Mouse (Mus musculus): ENCODE results near the gene P2rx1. TPM values are rescaled to one million over a fixed set of nuclear protein-coding genes. Genes with fewer than 3 reads are reported as not detected.
A peak's percentile ranks its signal among the peaks of the same experiment; 100 is the strongest.

Gene P2rx1
- polyA plus RNA-seq, 1 experiment from 2014 or later: 0.80 TPM

GRCm38 (mm10) chr11:73023827-73024226 lies 24.9 kb downstream of the P2rx1 start:
- no peaks in the 10 kb centered on the region for H3K79me2 ChIP-seq (ENCODE audit: inconsistent target)
- WGBS (ENCODE audit: missing documents): 48% methylated on average over 4 of the region's 4 CpGs
- H3K36me3 ChIP-seq (ENCODE audit: inconsistent target): no peaks in the 10 kb centered on the region
- H3K4me3 ChIP-seq (ENCODE audit: inconsistent target): no peak overlapping the region
- H3K27ac ChIP-seq: no peak overlapping the region

GRCm38 (mm10) chr11:73024236-73024904 lies 25.5 kb downstream of the P2rx1 start:
- WGBS (ENCODE audit: missing documents): 3% methylated on average over 7 of the region's 7 CpGs
- no peak overlapping the region for H3K27ac ChIP-seq

GRCm38 (mm10) chr11:73026961-73027360 lies 28.1 kb downstream of the P2rx1 start:
- H3K4me3 ChIP-seq (ENCODE audit: inconsistent target): no peak overlapping the region
- H3K27ac ChIP-seq: no peak overlapping the region
- no peaks in the 10 kb centered on the region for H3K36me3 ChIP-seq (ENCODE audit: inconsistent target)
- no peaks in the 10 kb centered on the region for H3K79me2 ChIP-seq (ENCODE audit: inconsistent target)
- WGBS (ENCODE audit: missing documents): 70% methylated on average over 8 of the region's 8 CpGs

More at GRCm38 (mm10) chr11:73024236-73024904, 25.5 kb downstream of the P2rx1 start:
- H3K36me3 ChIP-seq (ENCODE audit: inconsistent target): no peaks in the 10 kb centered on the region
- no peak overlapping the region for H3K4me3 ChIP-seq (ENCODE audit: inconsistent target)
- H3K79me2 ChIP-seq (ENCODE audit: inconsistent target): no peaks in the 10 kb centered on the region

GRCm38 (mm10) chr11:73030821-73031498 lies 32.1 kb downstream of the P2rx1 start:
- Histone ChIP-seq H3K27ac (no peak overlapping the region), H3K79me2 (ENCODE audit: inconsistent target) (no peaks in the 10 kb centered on the region), H3K4me3 (ENCODE audit: inconsistent target) (no peak overlapping the region), H3K36me3 (ENCODE audit: inconsistent target) (no peaks in the 10 kb centered on the region)
- WGBS (ENCODE audit: missing documents): 32% methylated on average over 20 of the region's 20 CpGs

GRCm38 (mm10) chr11:73031536-73031935 lies 32.6 kb downstream of the P2rx1 start:
- Histone ChIP-seq H3K36me3 (ENCODE audit: inconsistent target) (no peaks in the 10 kb centered on the region), H3K27ac (no peak overlapping the region), H3K79me2 (ENCODE audit: inconsistent target) (no peaks in the 10 kb centered on the region), H3K4me3 (ENCODE audit: inconsistent target) (no peak overlapping the region)
- WGBS (ENCODE audit: missing documents): 91% methylated on average over 5 of the region's 5 CpGs

- H3K79me2 ChIP-seq (ENCODE audit: inconsistent target): no peaks in the 10 kb centered on the region
- 93% methylated on average over 7 of the region's 7 CpGs for WGBS (ENCODE audit: missing documents)
- H3K27ac ChIP-seq: no peak overlapping the region
- H3K4me3 ChIP-seq (ENCODE audit: inconsistent target): no peak overlapping the region
- no peaks in the 10 kb centered on the region for H3K36me3 ChIP-seq (ENCODE audit: inconsistent target)
Measured at GRCm38 (mm10) chr11:73036077-73036476, 37.2 kb downstream of the P2rx1 start.

DNA sequence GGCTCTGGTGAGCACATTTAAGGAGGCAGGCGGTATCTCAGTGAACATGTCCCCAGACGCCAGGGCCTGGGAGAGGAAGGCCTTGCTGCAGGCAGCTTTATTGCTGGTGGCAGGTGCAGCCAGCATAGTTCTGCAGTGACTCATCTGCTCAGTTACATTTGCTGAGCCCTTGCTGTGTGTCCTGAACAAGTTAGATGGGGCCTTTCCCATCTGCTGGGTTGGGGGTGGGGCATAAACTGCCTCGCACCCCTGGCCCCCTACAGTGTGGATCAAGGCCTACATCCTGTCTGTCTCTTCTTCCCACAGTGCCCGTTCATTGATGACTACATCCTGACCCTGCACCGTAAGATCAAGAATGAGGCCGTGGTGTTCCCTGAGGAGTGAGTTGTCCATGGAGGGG lies 38.0 kb downstream of the P2rx1 start:
- no peak overlapping the region for H3K27ac ChIP-seq
- no peaks in the 10 kb centered on the region for H3K79me2 ChIP-seq (ENCODE audit: inconsistent target)
- 87% methylated on average over 6 of the region's 6 CpGs for WGBS (ENCODE audit: missing documents)
- no peaks in the 10 kb centered on the region for H3K36me3 ChIP-seq (ENCODE audit: inconsistent target)
- no peak overlapping the region for H3K4me3 ChIP-seq (ENCODE audit: inconsistent target)

DNA sequence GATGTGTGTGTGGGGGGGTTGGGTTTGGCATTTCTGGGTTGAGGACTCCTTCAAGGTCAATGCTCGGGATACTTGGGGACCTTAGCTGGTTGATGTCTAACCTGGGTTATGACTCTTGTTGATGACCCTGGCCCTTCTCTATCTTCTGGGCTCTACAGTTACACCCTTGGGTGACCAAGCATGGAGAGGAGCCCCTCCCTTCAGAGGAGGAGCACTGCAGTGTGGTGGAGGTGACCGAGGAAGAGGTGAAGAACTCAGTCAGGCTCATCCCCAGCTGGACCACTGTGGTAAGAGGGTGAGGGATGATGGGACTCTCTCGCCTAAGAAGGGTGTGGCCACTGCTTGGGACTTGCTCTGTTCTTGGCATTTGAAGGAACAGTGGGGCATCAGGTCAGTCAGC lies 38.8 kb downstream of the P2rx1 start:
- Histone ChIP-seq H3K79me2 (ENCODE audit: inconsistent target) (no peaks in the 10 kb centered on the region), H3K36me3 (ENCODE audit: inconsistent target) (no peaks in the 10 kb centered on the region), H3K27ac (no peak overlapping the region), H3K4me3 (ENCODE audit: inconsistent target) (no peak overlapping the region)
- 100% methylated on average over 3 of the region's 3 CpGs for WGBS (ENCODE audit: missing documents)

GRCm38 (mm10) chr11:73039102-73039799 lies 40.3 kb downstream of the P2rx1 start:
- Histone ChIP-seq H3K36me3 (ENCODE audit: inconsistent target) (no peaks in the 10 kb centered on the region), H3K4me3 (ENCODE audit: inconsistent target) (no peak overlapping the region), H3K79me2 (ENCODE audit: inconsistent target) (no peaks in the 10 kb centered on the region), H3K27ac (no peak overlapping the region)
- 65% methylated on average over 9 of the region's 9 CpGs for whole genome bisulfite sequencing (ENCODE audit: missing documents)

- Histone ChIP-seq H3K4me3 (ENCODE audit: inconsistent target) (no peak overlapping the region), H3K27ac (no peak overlapping the region), H3K36me3 (ENCODE audit: inconsistent target) (no peaks in the 10 kb centered on the region), H3K79me2 (ENCODE audit: inconsistent target) (peaks cover 10% of the 10 kb centered on the region; the same call in 1 of the 2 replicates)
- WGBS (ENCODE audit: missing documents): 90% methylated on average over 6 of the region's 6 CpGs
Measured at GRCm38 (mm10) chr11:73044229-73044755, 45.4 kb downstream of the P2rx1 start.

DNA sequence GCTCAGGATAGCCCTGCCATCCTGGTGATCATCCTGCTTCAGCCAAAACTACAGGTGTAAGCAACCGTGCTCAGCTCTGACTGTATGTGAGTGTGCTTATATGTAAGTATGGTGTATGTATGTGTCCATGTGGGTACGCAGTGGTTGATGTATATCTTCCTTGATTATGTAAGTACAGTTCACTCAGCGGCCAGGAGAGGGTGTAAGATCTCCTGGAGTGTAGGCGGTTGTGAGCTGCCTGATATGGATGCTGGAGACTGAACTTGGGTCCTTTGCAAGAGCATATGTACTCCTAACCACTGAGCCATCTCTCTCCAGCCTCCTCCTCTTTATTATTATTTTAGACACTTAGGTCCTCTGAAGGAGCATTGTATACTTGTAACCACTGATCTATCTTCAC lies 45.9 kb downstream of the P2rx1 start:
- peaks cover 14% of the 10 kb centered on the region for H3K79me2 ChIP-seq (ENCODE audit: inconsistent target)
- H3K27ac ChIP-seq: no peak overlapping the region
- H3K36me3 ChIP-seq (ENCODE audit: inconsistent target): no peaks in the 10 kb centered on the region
- H3K4me3 ChIP-seq (ENCODE audit: inconsistent target): no peak overlapping the region
- 73% methylated on average over 4 of the region's 4 CpGs for WGBS (ENCODE audit: missing documents)

- Histone ChIP-seq H3K4me3 (ENCODE audit: inconsistent target) (peak within 1 kb of the TSS; percentile 89), H3K27ac (peak within 1 kb of the TSS; percentile 29), H3K79me2 (ENCODE audit: inconsistent target) (peaks cover 32% of the 10 kb centered on the region), H3K36me3 (ENCODE audit: inconsistent target) (peaks cover 6% of the 10 kb centered on the region; the same call in 1 of the 2 replicates)
- 1% methylated on average over 39 of the region's 39 CpGs for WGBS (ENCODE audit: missing documents)
Measured at GRCm38 (mm10) chr11:73047542-73047996, 48.7 kb downstream of the P2rx1 start, which contains the start of gene Ncbp3. Gene Ncbp3 (plus strand): TSS chr11:73047783.

DNA sequence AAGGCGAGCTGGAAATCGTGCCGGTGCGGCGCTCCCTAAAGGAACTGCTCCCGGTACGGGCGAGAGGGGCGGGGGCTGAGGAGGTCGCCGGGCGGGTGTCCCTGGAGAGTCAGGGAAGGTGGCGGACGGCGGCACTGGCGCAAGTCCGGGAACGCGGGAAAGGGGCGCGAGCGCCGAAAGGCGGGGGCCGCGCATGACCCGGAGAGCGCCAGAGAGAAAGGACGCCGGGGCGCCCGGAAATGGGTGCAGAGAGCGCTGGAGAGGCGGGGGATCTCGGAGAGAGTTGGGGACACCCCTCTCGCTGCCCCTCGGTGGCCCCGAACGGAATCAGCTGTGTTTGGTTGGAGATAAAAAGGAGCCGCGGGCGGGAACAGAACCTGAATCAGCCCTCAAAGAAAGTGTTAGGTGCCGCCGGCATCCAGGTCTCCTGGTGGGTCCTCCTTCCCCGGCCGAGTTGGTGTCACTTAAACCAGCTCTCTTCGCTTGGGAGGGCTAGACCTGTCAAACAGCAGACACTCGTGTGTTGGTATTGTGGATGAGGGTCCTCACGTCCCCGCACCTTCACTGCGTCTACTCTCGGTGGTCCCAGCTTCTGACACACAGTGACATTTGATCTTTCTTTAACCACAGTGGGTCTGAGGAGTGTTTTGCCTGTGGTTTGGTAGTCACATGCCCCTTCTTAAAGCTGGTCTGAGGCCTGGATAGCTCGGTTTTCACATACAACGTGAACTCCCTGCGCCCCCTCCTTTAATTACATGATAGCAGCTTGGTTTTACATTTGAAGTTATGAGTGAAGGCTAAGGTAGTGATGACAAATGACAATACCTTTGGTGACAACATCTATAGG lies 49.4 kb downstream of the P2rx1 start:
- Histone ChIP-seq H3K27ac (peak overlapping the region; percentile 29), H3K4me3 (ENCODE audit: inconsistent target) (peak overlapping the region; percentile 89), H3K79me2 (ENCODE audit: inconsistent target) (peaks cover 32% of the 10 kb centered on the region), H3K36me3 (ENCODE audit: inconsistent target) (peaks cover 10% of the 10 kb centered on the region; the same call in 1 of the 2 replicates)
- WGBS (ENCODE audit: missing documents): 2% methylated on average over 55 of the region's 55 CpGs

- Histone ChIP-seq H3K27ac (no peak overlapping the region), H3K36me3 (ENCODE audit: inconsistent target) (peaks cover 21% of the 10 kb centered on the region; the same call in 1 of the 2 replicates), H3K79me2 (ENCODE audit: inconsistent target) (peaks cover 32% of the 10 kb centered on the region), H3K4me3 (ENCODE audit: inconsistent target) (no peak overlapping the region)
- WGBS (ENCODE audit: missing documents): 24% methylated on average over 4 of the region's 4 CpGs
Measured at GRCm38 (mm10) chr11:73049335-73049734, 50.4 kb downstream of the P2rx1 start.
